Mouse (Mus musculus): Measurements from ENCODE around the gene Lrrc71.

DNA sequence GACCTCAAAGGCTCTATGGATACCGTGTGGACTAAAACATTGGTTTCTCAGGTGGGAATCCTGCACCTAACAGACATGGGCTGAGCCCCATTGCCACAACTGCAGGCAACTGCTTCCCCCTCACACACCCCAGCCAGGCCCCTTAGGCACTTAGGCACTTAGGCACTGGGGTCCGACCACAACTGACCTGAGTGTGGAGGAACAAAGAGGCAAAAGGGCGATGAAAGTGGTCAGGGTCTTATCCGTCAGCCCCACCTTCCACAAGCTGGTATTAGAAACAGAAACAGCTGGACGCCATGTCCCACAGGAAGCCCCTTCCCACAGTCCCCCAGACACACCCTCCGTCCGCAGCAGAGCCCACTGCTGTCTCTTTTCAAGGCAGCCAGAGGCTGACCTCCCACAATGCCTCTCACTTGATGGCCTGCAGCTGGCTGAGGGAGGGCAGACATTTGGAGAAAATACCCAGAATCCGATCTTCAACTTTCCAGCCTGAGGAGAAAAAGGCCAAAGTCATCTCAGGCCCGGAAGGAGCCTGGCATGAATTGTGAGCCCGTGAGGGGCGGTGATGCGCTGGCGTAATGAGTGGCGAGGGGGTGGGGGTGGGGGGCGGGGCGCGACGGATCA lies 3.3 kb downstream of the Lrrc71 start:
- TF ChIP-seq MAX (IDR thresholded peaks at IDR 0.05), result no peak
- no peak for TF ChIP-seq CTCF (IDR thresholded peaks at IDR 0.05; ENCODE audit: control insufficient read depth, insufficient read depth, insufficient read length)
- no peak for TF ChIP-seq CEBPB (IDR thresholded peaks at IDR 0.05; ENCODE audit: low read depth)
- TF ChIP-seq MYOG (IDR thresholded peaks at IDR 0.05; ENCODE audit: control insufficient read depth, extremely low read depth, insufficient read length), result no peak

Measured in C2C12 (cell line).